Mouse (Mus musculus): Measurements from ENCODE around the gene Epc2. TPM values are rescaled to one million over a fixed set of nuclear protein-coding genes. Genes with fewer than 3 reads are reported as not detected.
"Not testable (repeated sequence)": the region's sequence is repeated elsewhere in the genome, so short reads cannot be mapped to it uniquely, and the experiment has no call there.

The Epc2 gene
- polyA plus RNA-seq, 1 experiment from 2014 or later: 5.9 TPM

DNA sequence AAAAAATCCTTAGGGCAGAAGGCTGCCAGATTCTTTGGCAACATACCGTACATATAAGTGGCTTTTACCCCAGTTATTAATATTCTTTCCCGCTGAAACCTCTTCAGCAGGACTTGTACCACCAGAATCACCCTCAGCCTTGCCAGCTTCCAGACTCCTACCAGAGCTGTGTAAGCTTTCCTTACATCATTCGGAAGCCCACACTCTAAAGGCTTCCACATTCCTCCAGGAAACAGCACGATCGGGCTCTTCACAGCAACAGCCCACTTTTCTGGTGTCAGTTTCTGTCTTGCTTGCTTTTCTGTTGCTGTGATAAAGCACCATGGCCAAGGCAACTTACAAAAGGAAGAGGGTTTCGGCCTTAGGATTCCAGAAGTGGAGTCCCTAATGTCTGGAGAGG, 21.2 kb downstream of the Epc2 start:
- H3K9me3 ChIP-seq (replicated peaks): no peaks in the 10 kb centered on the region
- H3K4me1 ChIP-seq: no peaks in the 10 kb centered on the region; the same call in 1 of the 2 replicates
- no peak overlapping the region for H3K27ac ChIP-seq (replicated peaks)
- H3K36me3 ChIP-seq: no peaks in the 10 kb centered on the region
- ATAC-seq (ENCODE audit: insufficient number of reproducible peaks, low FRiP score, low TSS enrichment, low read depth): no peak
- WGBS: 70% methylated on average over 6 of the region's 6 CpGs
- no peak overlapping the region for H3K4me3 ChIP-seq (replicated peaks)
- H3K4me2 ChIP-seq (replicated peaks): no peak overlapping the region
- H3K27me3 ChIP-seq: no peaks in the 10 kb centered on the region
- no peak overlapping the region for H3K9ac ChIP-seq

DNA sequence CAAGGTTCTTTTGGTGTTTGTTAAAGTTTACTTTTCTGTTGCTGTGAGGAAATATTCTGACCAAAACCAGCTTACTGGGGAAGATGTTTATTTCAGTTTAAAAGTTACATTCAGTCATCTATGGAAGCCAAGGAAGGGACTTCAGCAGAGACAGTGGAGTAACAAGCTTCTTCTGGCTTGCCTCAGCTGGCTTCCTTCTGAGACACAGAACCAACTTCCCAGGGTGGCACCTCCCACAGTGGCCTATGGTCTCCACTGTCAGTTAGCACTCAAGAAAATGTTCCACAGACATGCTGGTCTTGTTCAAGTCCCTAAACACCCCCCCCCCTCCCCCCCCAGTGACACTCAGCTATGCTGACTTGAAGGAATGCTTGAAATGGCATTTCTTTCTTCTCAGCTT, 30.9 kb downstream of the Epc2 start:
- H3K9ac ChIP-seq: no peak overlapping the region
- H3K4me2 ChIP-seq (replicated peaks): no peak overlapping the region
- no peaks in the 10 kb centered on the region for H3K4me1 ChIP-seq
- H3K36me3 ChIP-seq: no peaks in the 10 kb centered on the region
- no peak overlapping the region for H3K4me3 ChIP-seq (replicated peaks)
- H3K27ac ChIP-seq (replicated peaks): no peak overlapping the region
- no peaks in the 10 kb centered on the region for H3K27me3 ChIP-seq
- no peak for ATAC-seq (ENCODE audit: insufficient number of reproducible peaks, low FRiP score, low TSS enrichment, low read depth)
- no peaks in the 10 kb centered on the region for H3K9me3 ChIP-seq (replicated peaks)

DNA sequence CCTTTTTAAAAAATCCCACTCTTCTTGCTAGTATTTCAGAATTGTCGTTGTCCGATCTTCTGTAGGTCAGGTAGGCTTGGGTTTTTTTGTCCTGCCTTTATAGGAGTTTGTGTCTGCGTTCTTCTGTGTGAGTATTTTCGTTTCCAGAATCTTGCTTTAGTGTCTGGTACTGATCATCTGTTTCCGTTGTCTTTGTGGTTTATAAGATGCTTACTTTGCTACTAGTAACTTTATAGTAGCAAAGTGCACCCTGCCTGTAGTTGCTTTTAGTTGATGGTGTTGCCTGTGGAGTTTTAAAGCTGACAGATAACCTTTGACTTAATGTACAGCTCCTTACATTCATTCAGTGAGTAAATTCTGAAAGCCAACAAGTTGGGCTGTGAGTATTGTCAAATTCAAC, 32.1 kb downstream of the Epc2 start:
- Histone ChIP-seq H3K27me3 (no peaks in the 10 kb centered on the region), H3K4me2 (replicated peaks) (no peak overlapping the region), H3K9me3 (replicated peaks) (no peaks in the 10 kb centered on the region), H3K4me1 (no peaks in the 10 kb centered on the region), H3K9ac (no peak overlapping the region), H3K27ac (replicated peaks) (no peak overlapping the region), H3K4me3 (replicated peaks) (no peak overlapping the region), H3K36me3 (no peaks in the 10 kb centered on the region)
- 88% methylated on average over 5 of the region's 5 CpGs for WGBS
- no peak for ATAC-seq (ENCODE audit: insufficient number of reproducible peaks, low FRiP score, low TSS enrichment, low read depth)

DNA sequence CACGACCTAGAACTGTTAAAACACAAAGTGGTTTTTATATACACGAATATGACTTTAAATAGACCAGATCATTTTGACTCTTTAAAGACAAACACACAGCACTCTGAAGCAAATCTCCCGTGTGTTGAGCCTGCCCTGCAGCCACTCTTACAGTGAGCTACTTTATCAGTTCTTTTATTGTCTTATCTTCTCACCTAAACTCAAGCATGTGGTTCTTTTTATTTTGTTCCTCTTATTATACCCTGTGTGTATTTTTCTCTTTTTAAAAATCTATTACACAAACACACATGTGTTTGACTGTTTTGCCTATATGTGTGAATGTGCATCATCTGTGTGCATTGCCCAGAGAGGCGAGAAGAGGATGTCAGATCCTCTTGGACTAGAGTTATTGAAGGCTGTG, 50.1 kb downstream of the Epc2 start:
- no peak overlapping the region for H3K27ac ChIP-seq (replicated peaks)
- H3K9me3 ChIP-seq (replicated peaks): no peaks in the 10 kb centered on the region

DNA sequence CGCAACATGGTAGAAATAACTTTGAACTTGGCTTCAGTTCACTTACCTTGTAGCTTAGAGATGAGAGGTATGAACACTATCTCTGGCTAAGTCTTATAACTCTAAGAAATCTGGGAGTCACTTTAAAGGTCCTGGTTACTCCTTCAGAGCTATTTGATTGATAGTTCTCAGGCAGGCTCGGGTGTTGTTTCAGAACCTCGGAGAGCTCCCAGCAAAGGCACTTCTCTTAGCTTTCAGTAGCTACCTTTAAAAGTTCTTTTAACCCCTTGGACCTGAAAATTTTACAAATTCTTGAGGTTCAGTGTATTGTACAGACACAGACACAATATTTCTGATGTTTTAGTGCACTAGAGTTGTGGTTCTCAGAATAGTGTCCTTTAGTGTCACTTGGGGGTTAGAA, 52.3 kb downstream of the Epc2 start:
- no peaks in the 10 kb centered on the region for H3K36me3 ChIP-seq
- no peaks in the 10 kb centered on the region for H3K27me3 ChIP-seq
- no peaks in the 10 kb centered on the region for H3K4me1 ChIP-seq
- no peak for ATAC-seq (ENCODE audit: insufficient number of reproducible peaks, low FRiP score, low TSS enrichment, low read depth)
- WGBS: 39% methylated on average over 3 of the region's 3 CpGs
- no peak overlapping the region for H3K4me2 ChIP-seq (replicated peaks)
- H3K4me3 ChIP-seq (replicated peaks): no peak overlapping the region
- no peaks in the 10 kb centered on the region for H3K9me3 ChIP-seq (replicated peaks)
- no peak overlapping the region for H3K9ac ChIP-seq
- H3K27ac ChIP-seq (replicated peaks): no peak overlapping the region

More for the DNA sequence above, 50.1 kb downstream of the Epc2 start:
- no peak overlapping the region for H3K4me3 ChIP-seq (replicated peaks)
- H3K4me1 ChIP-seq: no peaks in the 10 kb centered on the region
- H3K4me2 ChIP-seq (replicated peaks): no peak overlapping the region
- no peak for ATAC-seq (ENCODE audit: insufficient number of reproducible peaks, low FRiP score, low TSS enrichment, low read depth)
- no peak overlapping the region for H3K9ac ChIP-seq
- no peaks in the 10 kb centered on the region for H3K27me3 ChIP-seq
- H3K36me3 ChIP-seq: no peaks in the 10 kb centered on the region
- 60% methylated on average over 4 of the region's 4 CpGs for WGBS

DNA sequence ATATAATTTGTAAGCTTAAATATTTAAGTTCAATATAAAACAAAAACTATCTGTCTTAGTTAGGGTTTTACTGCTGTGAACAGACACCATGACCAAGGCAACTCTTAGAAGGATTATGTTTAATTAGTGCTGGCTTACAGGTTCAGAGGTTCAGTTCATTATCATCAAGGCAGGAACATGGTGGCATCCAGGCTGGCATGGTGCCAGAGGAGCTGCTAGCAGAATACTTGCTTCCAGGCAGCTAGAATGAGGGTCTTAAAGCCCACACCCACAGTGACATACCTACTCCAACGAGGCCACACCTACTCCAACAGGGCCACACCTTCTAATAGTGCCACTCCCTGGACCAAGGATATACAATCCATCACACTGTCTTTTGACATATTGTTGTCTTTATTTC, 53.9 kb downstream of the Epc2 start:
- not testable (repeated sequence) for H3K9ac ChIP-seq; H3K9me3 ChIP-seq (replicated peaks); H3K36me3 ChIP-seq; H3K4me3 ChIP-seq (replicated peaks); H3K27me3 ChIP-seq; H3K4me1 ChIP-seq; H3K4me2 ChIP-seq (replicated peaks); ATAC-seq (ENCODE audit: insufficient number of reproducible peaks, low FRiP score, low TSS enrichment, low read depth); H3K27ac ChIP-seq (replicated peaks)
- 63% methylated on average over 1 of the region's 1 CpGs for WGBS

DNA sequence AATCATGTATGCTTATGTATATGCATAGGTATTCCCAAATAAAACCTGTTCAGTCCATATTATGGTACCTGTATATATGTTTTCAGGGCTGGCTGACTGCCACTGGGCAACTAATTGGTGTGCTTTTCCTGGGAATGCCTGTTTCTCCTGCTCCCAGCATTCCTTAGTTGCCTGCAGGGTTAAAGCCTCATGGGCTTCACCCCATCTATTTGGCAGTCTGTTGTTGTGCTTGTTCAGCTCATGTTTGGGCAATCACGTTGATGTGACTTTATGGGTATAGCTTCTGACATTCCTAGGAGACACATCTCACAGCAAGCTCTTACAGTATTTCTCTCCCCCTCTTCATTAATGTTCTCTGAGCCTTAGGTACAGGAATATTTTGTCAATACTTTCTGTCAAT, 59.5 kb downstream of the Epc2 start:
- no peaks in the 10 kb centered on the region for H3K27me3 ChIP-seq
- peaks cover 6% of the 10 kb centered on the region; the same call in 1 of the 2 replicates for H3K4me1 ChIP-seq
- ATAC-seq (ENCODE audit: insufficient number of reproducible peaks, low FRiP score, low TSS enrichment, low read depth): no peak
- H3K9ac ChIP-seq: no peak overlapping the region
- H3K4me3 ChIP-seq (replicated peaks): no peak overlapping the region
- H3K9me3 ChIP-seq (replicated peaks): no peaks in the 10 kb centered on the region
- H3K27ac ChIP-seq (replicated peaks): no peak overlapping the region
- no peaks in the 10 kb centered on the region for H3K36me3 ChIP-seq
- 13% methylated on average over 1 of the region's 1 CpGs for WGBS
- H3K4me2 ChIP-seq (replicated peaks): no peak overlapping the region

DNA sequence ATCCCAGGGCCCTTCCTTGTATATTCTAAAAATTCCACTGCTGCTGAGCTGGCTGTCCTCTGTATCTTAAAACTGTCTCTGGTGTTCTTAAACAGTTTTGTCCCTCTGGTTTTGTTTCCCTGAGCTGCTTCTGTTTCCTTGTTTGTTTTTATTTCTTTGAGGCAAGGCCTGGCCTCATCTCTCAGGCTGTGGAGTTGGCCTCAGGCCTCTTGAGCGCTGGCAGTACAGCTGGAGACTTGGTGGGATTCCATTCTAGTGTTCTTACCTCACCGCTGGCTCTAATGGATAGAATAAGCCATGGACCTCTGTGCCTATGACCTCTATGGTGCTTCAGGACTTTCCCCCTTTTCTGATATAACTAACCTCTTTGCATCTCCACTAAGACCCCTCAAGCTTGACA, 64.7 kb downstream of the Epc2 start:
- no peak for ATAC-seq (ENCODE audit: insufficient number of reproducible peaks, low FRiP score, low TSS enrichment, low read depth)
- 59% methylated on average over 2 of the region's 2 CpGs for WGBS

DNA sequence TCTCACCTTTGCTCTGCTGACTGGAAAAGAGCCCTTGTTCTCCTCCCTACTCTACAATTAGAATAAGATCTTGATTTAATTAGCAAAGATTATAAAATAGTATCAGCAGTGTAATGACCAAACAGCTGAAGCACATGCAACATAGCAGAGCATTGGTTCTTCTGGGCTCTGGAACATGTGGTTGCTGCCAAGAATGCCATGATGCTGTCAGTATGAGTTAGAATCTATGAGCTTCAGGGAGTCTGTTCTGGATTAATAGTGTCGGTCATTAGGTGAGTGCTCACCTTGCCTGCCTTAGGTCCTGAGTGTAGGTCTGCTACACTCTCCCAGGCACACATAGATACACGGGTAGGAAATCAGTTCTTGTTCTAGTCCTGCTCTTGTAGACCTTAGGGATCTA, 69.1 kb downstream of the Epc2 start:
- H3K4me3 ChIP-seq (replicated peaks): no peak overlapping the region
- 66% methylated on average over 2 of the region's 2 CpGs for WGBS
- H3K27me3 ChIP-seq: no peaks in the 10 kb centered on the region
- H3K36me3 ChIP-seq: 0 out of 2 replicates have a peak, but pooled peaks cover 6% of the 10 kb centered on the region
- H3K4me1 ChIP-seq: no peaks in the 10 kb centered on the region
- ATAC-seq (ENCODE audit: insufficient number of reproducible peaks, low FRiP score, low TSS enrichment, low read depth): no peak
- no peak overlapping the region for H3K9ac ChIP-seq
- no peak overlapping the region for H3K4me2 ChIP-seq (replicated peaks)
- H3K9me3 ChIP-seq (replicated peaks): no peaks in the 10 kb centered on the region
- H3K27ac ChIP-seq (replicated peaks): no peak overlapping the region

More for the DNA sequence above, 64.7 kb downstream of the Epc2 start:
- Histone ChIP-seq H3K4me3 (replicated peaks) (no peak overlapping the region), H3K27ac (replicated peaks) (no peak overlapping the region), H3K9me3 (replicated peaks) (no peaks in the 10 kb centered on the region), H3K4me2 (replicated peaks) (no peak overlapping the region), H3K4me1 (no peaks in the 10 kb centered on the region; the same call in 1 of the 2 replicates), H3K27me3 (no peaks in the 10 kb centered on the region), H3K36me3 (no peaks in the 10 kb centered on the region), H3K9ac (no peak overlapping the region)

DNA sequence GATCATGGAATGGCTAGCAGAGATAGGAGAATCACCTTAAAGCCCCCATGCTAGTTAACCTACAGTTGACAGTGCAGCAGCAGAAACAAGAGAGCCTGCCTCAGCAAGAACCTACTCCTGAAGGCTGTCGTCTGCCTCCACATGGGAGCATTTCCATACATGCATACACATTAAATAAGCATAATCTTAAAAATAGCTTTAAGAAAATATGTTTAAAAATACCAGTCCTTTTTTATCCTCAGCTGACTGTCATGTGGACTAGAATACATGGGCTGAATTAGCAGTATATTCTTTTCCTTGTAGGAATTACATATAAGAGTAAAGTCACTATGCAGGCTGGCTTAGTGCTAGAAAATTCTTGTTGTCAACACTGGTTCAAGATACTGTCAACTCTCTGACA, 69.7 kb downstream of the Epc2 start:
- Histone ChIP-seq H3K9me3 (replicated peaks) (no peaks in the 10 kb centered on the region), H3K4me2 (replicated peaks) (no peak overlapping the region), H3K4me1 (no peaks in the 10 kb centered on the region), H3K27me3 (no peaks in the 10 kb centered on the region), H3K27ac (replicated peaks) (no peak overlapping the region), H3K4me3 (replicated peaks) (no peak overlapping the region), H3K36me3 (0 out of 2 replicates have a peak, but pooled peaks cover 6% of the 10 kb centered on the region), H3K9ac (no peak overlapping the region)
- no peak for ATAC-seq (ENCODE audit: insufficient number of reproducible peaks, low FRiP score, low TSS enrichment, low read depth)
- WGBS: 63% methylated on average over 1 of the region's 1 CpGs

DNA sequence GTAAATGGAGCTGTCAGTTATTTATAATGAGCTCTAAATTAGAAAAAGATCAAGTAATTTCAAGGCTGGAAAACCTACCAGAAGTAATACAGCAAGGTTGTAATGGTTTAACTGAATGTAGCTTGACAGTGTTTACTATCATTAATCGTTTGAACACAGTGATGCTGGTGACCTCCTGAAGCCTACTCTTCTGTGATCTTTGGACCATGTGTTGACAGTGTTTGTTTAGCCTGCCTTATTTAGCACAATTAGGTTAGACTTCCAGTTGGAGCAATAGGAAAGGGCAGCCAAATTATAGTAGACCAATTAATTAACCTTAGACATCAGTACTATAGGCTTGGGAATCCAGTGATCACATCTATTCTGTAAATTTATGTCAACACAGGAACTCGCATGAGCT, 70.3 kb downstream of the Epc2 start:
- Histone ChIP-seq H3K4me1 (no peaks in the 10 kb centered on the region), H3K4me3 (replicated peaks) (no peak overlapping the region), H3K4me2 (replicated peaks) (no peak overlapping the region), H3K9me3 (replicated peaks) (no peaks in the 10 kb centered on the region), H3K36me3 (0 out of 2 replicates have a peak, but pooled peaks cover 6% of the 10 kb centered on the region), H3K27me3 (no peaks in the 10 kb centered on the region), H3K27ac (replicated peaks) (no peak overlapping the region), H3K9ac (no peak overlapping the region)
- ATAC-seq (ENCODE audit: insufficient number of reproducible peaks, low FRiP score, low TSS enrichment, low read depth): no peak
- 75% methylated on average over 2 of the region's 2 CpGs for WGBS

DNA sequence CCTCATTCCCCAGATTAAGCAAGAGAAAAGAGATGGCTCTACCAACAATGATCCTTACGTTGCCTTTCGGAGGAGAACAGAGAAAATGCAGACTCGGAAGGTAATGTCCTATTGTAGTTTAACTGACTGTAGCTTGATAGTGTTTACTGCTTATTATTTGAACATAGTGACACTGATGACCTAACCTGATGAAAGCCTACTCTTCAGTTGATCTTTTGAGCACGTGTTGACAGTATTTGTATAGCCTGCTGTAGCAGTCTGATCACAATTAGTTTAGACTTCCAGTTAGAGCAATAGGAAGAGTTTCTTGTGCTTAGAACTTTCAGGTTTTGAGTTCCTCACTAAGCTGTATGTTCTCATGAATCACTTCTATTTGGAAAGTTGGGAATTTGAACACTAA, 71.3 kb downstream of the Epc2 start:
- Histone ChIP-seq H3K4me1 (no peaks in the 10 kb centered on the region), H3K4me3 (replicated peaks) (no peak overlapping the region), H3K27me3 (no peaks in the 10 kb centered on the region), H3K4me2 (replicated peaks) (no peak overlapping the region), H3K9ac (no peak overlapping the region), H3K27ac (replicated peaks) (no peak overlapping the region), H3K9me3 (replicated peaks) (no peaks in the 10 kb centered on the region), H3K36me3 (0 out of 2 replicates have a peak, but pooled peaks cover 6% of the 10 kb centered on the region)
- ATAC-seq (ENCODE audit: insufficient number of reproducible peaks, low FRiP score, low TSS enrichment, low read depth): no peak
- WGBS: 88% methylated on average over 4 of the region's 4 CpGs

Data from embryonic facial prominence, embryonic 15.5 days (tissue).